Mouse (Mus musculus) cerebellum, adult 18-20 months (tissue): ENCODE measurements at regions not wholly inside any gene's neighbourhood (a gene's known extent, or its start where the extent isn't known, plus 50 kb on each side); places are given as distances from the start of the nearest gene placed in this dataset.

Source experiments
- DNase-seq, 2 experiments: peaks; one replicate each; pipeline ENCODE4 v3.0.0; 2021

DNA sequence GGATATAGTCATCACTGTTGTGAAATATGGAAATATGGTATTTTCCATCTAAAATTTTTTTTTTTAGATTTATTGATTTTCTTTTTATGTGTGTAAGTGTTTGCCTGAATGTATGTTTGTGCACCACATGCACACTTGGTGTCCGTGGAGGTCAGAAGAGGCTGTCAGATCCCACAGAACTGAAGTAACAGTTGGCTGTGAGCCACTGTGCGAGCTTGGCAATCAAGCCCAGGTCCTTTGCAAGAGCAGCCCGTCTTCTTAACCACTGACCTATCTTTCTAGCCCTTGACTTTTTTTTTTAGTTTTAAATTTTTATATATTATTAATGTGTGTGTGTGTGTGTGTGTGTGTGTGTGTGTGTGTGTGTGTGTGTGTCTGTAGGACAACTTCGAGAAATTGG is 52.5 kb upstream of the Zfp618 start:
- DNase-seq = no peak
